Mouse (Mus musculus) small intestine, adult 2 months (tissue): ENCODE results near the gene Bhlhe40. TPM values are rescaled to one million over a fixed set of nuclear protein-coding genes. Genes with fewer than 3 reads are reported as not detected.

ENCODE experiments used
- H3K27ac ChIP-seq: fragments of 200-500 bp; 2 replicates; pipeline ENCODE4 v1.5.1; 2012; ENCODE audit warnings: low read depth, low read length, control low read depth, inconsistent platforms; ENCODE audit not compliant: insufficient read depth
- H3K27me3 ChIP-seq: fragments of 200-500 bp; 2 replicates; pipeline ENCODE4 v1.6.1; 2012; ENCODE audit warnings: mild to moderate bottlenecking, moderate library complexity, low read length, inconsistent platforms; ENCODE audit not compliant: control insufficient read depth, insufficient read depth
- H3K36me3 ChIP-seq: fragments of 200-500 bp; 2 replicates; pipeline ENCODE4 v1.6.1; 2012; ENCODE audit warnings: mild to moderate bottlenecking, low read length, control low read depth, inconsistent platforms; ENCODE audit not compliant: control insufficient read depth, insufficient read depth
- H3K4me1 ChIP-seq: fragments of 200-500 bp; 2 replicates; pipeline ENCODE4 v1.6.1; 2012; ENCODE audit warnings: low read length, inconsistent platforms, mixed read lengths; ENCODE audit not compliant: control insufficient read depth, insufficient read depth, insufficient read length
- H3K4me3 ChIP-seq: fragments of 200-500 bp; 2 replicates; pipeline ENCODE4 v1.5.1; 2012; ENCODE audit warnings: low read depth, mild to moderate bottlenecking, control low read depth, inconsistent platforms, low read length, moderate library complexity
- CTCF ChIP-seq: fragments of 200-500 bp; IDR thresholded peaks from 2 replicates; pipeline ENCODE4 v1.5.1; 2012; ENCODE audit warnings: low read depth, mild to moderate bottlenecking, control low read depth, inconsistent platforms, low read length, moderate library complexity, mixed read lengths; ENCODE audit not compliant: insufficient replicate concordance, insufficient read length; ENCODE audit errors: extremely low read depth
- POLR2A ChIP-seq: fragments of 200-500 bp; IDR thresholded peaks from 2 replicates; pipeline ENCODE4 v1.6.1; 2012; ENCODE audit warnings: low read depth, mild to moderate bottlenecking, control low read depth, inconsistent platforms, low read length, moderate library complexity
- WGBS: fragments of 180-500 bp; shearing (Covaris S2); methylation state at CpG from one replicate; pipeline ENCODE4 v1.1.7; 2018; 5-methylcytosine and 5-hydroxymethylcytosine counted together
- polyA plus RNA-seq: library from polyadenylated mRNA; depleted of rRNA; stranded (reverse); fragments of >200 nt; gene quantifications from 2 replicates; pipeline ENCODE4 v1.2.3, GENCODE M21; 2012

The Bhlhe40 gene
- polyA plus RNA-seq, 1 experiment = 22.2 TPM

- peaks cover 3% of the 10 kb centered on the region; the same call in 1 of the 2 replicates for H3K4me1 ChIP-seq
- 1% methylated on average over 31 of the region's 31 CpGs for WGBS
- peaks cover 12% of the 10 kb centered on the region for H3K36me3 ChIP-seq
- no peaks in the 10 kb centered on the region for H3K27me3 ChIP-seq
- TF ChIP-seq CTCF (no peak), POLR2A (peak; percentile 43; the same call in 1 of the 2 replicates)
- H3K4me3 ChIP-seq = peak overlapping the region; percentile 73
- H3K27ac ChIP-seq = peak overlapping the region; percentile 93
These were observed 1.8 kb upstream of the Bhlhe40 start for GRCm38 (mm10) chr6:108658416-108659201.

GRCm38 (mm10) chr6:108659221-108659725 is 1.2 kb upstream of the Bhlhe40 start:
- TF ChIP-seq CTCF (0 out of 2 replicates have a peak, but pooled peaks have one; percentile 5), POLR2A (peak; percentile 50)
- H3K27ac ChIP-seq = peak overlapping the region; percentile 93

GRCm38 (mm10) chr6:108659726-108660205 is 663 bp upstream of the Bhlhe40 start:
- Histone ChIP-seq H3K27ac (peak overlapping the region; percentile 99), H3K27me3 (no peaks in the 10 kb centered on the region), H3K4me1 (peaks cover 8% of the 10 kb centered on the region), H3K4me3 (peak overlapping the region; percentile 73), H3K36me3 (peaks cover 18% of the 10 kb centered on the region)
- 1% methylated on average over 18 of the region's 35 CpGs for WGBS
- TF ChIP-seq POLR2A (no peak; the same call in 1 of the 2 replicates), CTCF (no peak)

More at GRCm38 (mm10) chr6:108659221-108659725, 1.2 kb upstream of the Bhlhe40 start:
- H3K27me3 ChIP-seq = no peaks in the 10 kb centered on the region
- peaks cover 13% of the 10 kb centered on the region for H3K36me3 ChIP-seq
- under 1% methylated on average over 41 of the region's 42 CpGs for WGBS
- H3K4me1 ChIP-seq = peaks cover 3% of the 10 kb centered on the region; the same call in 1 of the 2 replicates
- peak overlapping the region; percentile 73 for H3K4me3 ChIP-seq

- H3K27me3 ChIP-seq = no peaks in the 10 kb centered on the region
- H3K27ac ChIP-seq = peak overlapping the region; percentile 93
- H3K36me3 ChIP-seq = peaks cover 30% of the 10 kb centered on the region
- WGBS = under 1% methylated on average over 18 of the region's 18 CpGs
- peak overlapping the region; percentile 83 for H3K4me3 ChIP-seq
- H3K4me1 ChIP-seq = peaks cover 9% of the 10 kb centered on the region
- no peak for TF ChIP-seq POLR2A
- no peak for TF ChIP-seq CTCF
These were observed 505 bp downstream of the Bhlhe40 start for GRCm38 (mm10) chr6:108660878-108661389.

- peaks cover 33% of the 10 kb centered on the region for H3K36me3 ChIP-seq
- H3K4me3 ChIP-seq = peak overlapping the region; percentile 83
- H3K27ac ChIP-seq = peak overlapping the region; percentile 93
- H3K27me3 ChIP-seq = no peaks in the 10 kb centered on the region
- peaks cover 9% of the 10 kb centered on the region for H3K4me1 ChIP-seq
- TF ChIP-seq POLR2A (no peak), CTCF (peak; percentile 98)
- WGBS = under 1% methylated on average over 17 of the region's 17 CpGs
These were observed 983 bp downstream of the Bhlhe40 start for GRCm38 (mm10) chr6:108661412-108661811.

GRCm38 (mm10) chr6:108661890-108662289 is 1.5 kb downstream of the Bhlhe40 start:
- Histone ChIP-seq H3K27ac (peak overlapping the region; percentile 60; the same call in 1 of the 2 replicates), H3K36me3 (peaks cover 36% of the 10 kb centered on the region), H3K27me3 (no peaks in the 10 kb centered on the region), H3K4me3 (peak overlapping the region; percentile 83; the same call in 1 of the 2 replicates), H3K4me1 (peaks cover 10% of the 10 kb centered on the region)
- TF ChIP-seq POLR2A (no peak), CTCF (no peak)
- 22% methylated on average over 6 of the region's 6 CpGs for WGBS
